Mouse (Mus musculus): ENCODE data around the gene Prom1.

Gene Prom1

GRCm38 (mm10) chr5:44080276-44081054 is 21.4 kb downstream of the Prom1 start:
- no peak for DNase-seq (ENCODE audit: low spot score)

- DNase-seq (ENCODE audit: low spot score), result no peak
Observed at GRCm38 (mm10) chr5:44075432-44075831, 26.4 kb downstream of the Prom1 start.

GRCm38 (mm10) chr5:44073634-44074033 is 28.2 kb downstream of the Prom1 start:
- DNase-seq (ENCODE audit: low spot score), result no peak

- no peak for DNase-seq (ENCODE audit: low spot score)
Observed at GRCm38 (mm10) chr5:44070529-44071133, 31.2 kb downstream of the Prom1 start.

GRCm38 (mm10) chr5:44058258-44058657 is 43.6 kb downstream of the Prom1 start:
- no peak for DNase-seq (ENCODE audit: low spot score)

- no peak for DNase-seq (ENCODE audit: low spot score)
Observed at GRCm38 (mm10) chr5:44050213-44050612, 51.6 kb downstream of the Prom1 start.

GRCm38 (mm10) chr5:44049395-44049976 is 52.3 kb downstream of the Prom1 start:
- no peak for DNase-seq (ENCODE audit: low spot score)

GRCm38 (mm10) chr5:44048568-44049363 is 53.1 kb downstream of the Prom1 start:
- no peak for DNase-seq (ENCODE audit: low spot score)

- no peak for DNase-seq (ENCODE audit: low spot score)
Observed at GRCm38 (mm10) chr5:44041725-44042124, 60.1 kb downstream of the Prom1 start.

- DNase-seq (ENCODE audit: low spot score), result no peak
Observed at GRCm38 (mm10) chr5:44041056-44041455, 60.8 kb downstream of the Prom1 start.

- no peak for DNase-seq (ENCODE audit: low spot score)
Observed at GRCm38 (mm10) chr5:43998295-43998989, 103.4 kb downstream of the Prom1 start.

GRCm38 (mm10) chr5:43997626-43998025 is 104.2 kb downstream of the Prom1 start:
- no peak for DNase-seq (ENCODE audit: low spot score)

- DNase-seq (ENCODE audit: low spot score), result no peak
Observed at GRCm38 (mm10) chr5:43996162-43996561, 105.7 kb downstream of the Prom1 start.

GRCm38 (mm10) chr5:43994981-43995380 is 106.9 kb downstream of the Prom1 start:
- DNase-seq (ENCODE audit: low spot score), result no peak

- DNase-seq (ENCODE audit: low spot score), result peak; percentile 63
Observed at GRCm38 (mm10) chr5:43990316-43990715, 111.5 kb downstream of the Prom1 start.

GRCm38 (mm10) chr5:43989017-43989416 is 112.8 kb downstream of the Prom1 start:
- DNase-seq (ENCODE audit: low spot score), result no peak

- DNase-seq (ENCODE audit: low spot score), result no peak
Observed at GRCm38 (mm10) chr5:43986212-43986611, 115.6 kb downstream of the Prom1 start.

GRCm38 (mm10) chr5:43982896-43983295 is 118.9 kb downstream of the Prom1 start:
- no peak for DNase-seq (ENCODE audit: low spot score)

GRCm38 (mm10) chr5:43981620-43982019 is 120.2 kb downstream of the Prom1 start, which contains the start of gene Fgfbp1:
Fgfbp1 (minus strand) TSS chr5:43981779.
- no peak for DNase-seq (ENCODE audit: low spot score)

- DNase-seq (ENCODE audit: low spot score), result no peak
Observed at GRCm38 (mm10) chr5:43980397-43980796, 121.4 kb downstream of the Prom1 start.

- DNase-seq (ENCODE audit: low spot score), result no peak
Observed at GRCm38 (mm10) chr5:43976821-43977561, 124.8 kb downstream of the Prom1 start.
